Mouse (Mus musculus) lung, postnatal 0 days (tissue): ENCODE measurements around the gene Trak1.

Experiments
- CTCF ChIP-seq: IDR thresholded peaks from 2 replicates; pipeline ENCODE4 v1.5.1; 2016; ENCODE audit warnings: antibody characterized with exemption, mild to moderate bottlenecking
- EP300 ChIP-seq: IDR thresholded peaks from 2 replicates; pipeline ENCODE4 v1.6.1; 2016; ENCODE audit warnings: antibody characterized with exemption, mild to moderate bottlenecking, control low read depth

DNA sequence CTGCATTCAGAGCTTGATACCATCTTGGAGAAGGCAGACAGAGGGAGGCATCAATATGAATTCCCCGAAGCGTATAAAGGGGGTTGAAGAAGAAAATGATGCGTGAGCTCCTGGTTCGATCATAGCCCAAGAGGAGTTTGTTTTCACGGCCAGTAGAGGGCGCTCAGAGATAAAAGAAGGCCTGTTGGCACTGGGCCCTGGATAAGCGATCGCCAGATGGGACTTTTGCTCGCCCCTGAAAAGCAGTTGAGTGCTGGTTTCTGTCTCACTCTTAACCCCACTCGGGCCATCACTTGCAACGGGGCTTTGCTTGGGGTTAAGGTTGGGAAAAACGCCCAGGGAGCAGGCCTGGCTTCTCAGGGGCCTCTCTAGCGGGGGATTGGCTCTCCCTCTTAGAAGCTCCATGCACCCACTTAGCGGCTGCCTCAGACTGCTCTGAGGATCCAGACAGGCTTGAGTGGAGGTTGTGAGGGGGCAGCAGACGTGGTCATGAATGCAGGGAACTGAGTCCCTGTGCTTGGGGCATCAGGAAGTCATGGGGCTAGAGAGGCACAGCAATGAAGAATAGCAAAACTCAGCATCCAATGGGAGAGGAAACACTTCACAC, 180.1 kb downstream of the Trak1 start:
- TF ChIP-seq CTCF (peak; percentile 81), EP300 (no peak)
